Mouse (Mus musculus) limb, embryonic 11.5 days (tissue): ENCODE measurements around the gene Siglec1. TPM values are rescaled to one million over a fixed set of nuclear protein-coding genes. Genes with fewer than 3 reads are reported as not detected.

Experiments
- ATAC-seq: fragments of 200-750 bp; cut with Nextera tagmentation; 2 replicates; pipeline ENCODE4 v1.8.0; 2017; ENCODE audit warnings: low read depth; ENCODE audit not compliant: insufficient number of reproducible peaks, low FRiP score, low TSS enrichment
- DNase-seq: peaks from one replicate; pipeline ENCODE4 v3.0.0-alpha.2; 2015; ENCODE audit warnings: low spot score
- H3K27ac ChIP-seq: fragments of 300-500 bp; sonication (generic); replicated peaks from 2 replicates; pipeline ENCODE4 v1.5.1; 2014; ENCODE audit warnings: low read depth, mild to moderate bottlenecking, low read length
- H3K27me3 ChIP-seq: fragments of 300-500 bp; sonication (generic); 2 replicates; pipeline ENCODE4 v1.6.1; 2014; ENCODE audit warnings: mild to moderate bottlenecking, low read length, mixed read lengths; ENCODE audit not compliant: control insufficient read depth, insufficient read depth
- H3K36me3 ChIP-seq: fragments of 300-500 bp; sonication (generic); 2 replicates; pipeline ENCODE4 v1.6.1; 2014; ENCODE audit warnings: mild to moderate bottlenecking, low read length, moderate library complexity, mixed read lengths; ENCODE audit not compliant: control insufficient read depth, insufficient read depth
- H3K4me1 ChIP-seq: fragments of 300-500 bp; sonication (generic); 2 replicates; pipeline ENCODE4 v1.6.1; 2014; ENCODE audit warnings: low read length, mixed read lengths; ENCODE audit not compliant: control insufficient read depth, insufficient read depth
- H3K4me2 ChIP-seq: fragments of 300-500 bp; sonication (generic); 2 replicates; pipeline ENCODE4 v1.6.1; 2014; ENCODE audit warnings: low read depth, mild to moderate bottlenecking, moderate library complexity; ENCODE audit not compliant: severe bottlenecking
- H3K4me3 ChIP-seq: fragments of 300-500 bp; sonication (generic); 2 replicates; pipeline ENCODE4 v1.5.1; 2014; ENCODE audit warnings: low read depth, low read length
- H3K9ac ChIP-seq: fragments of 300-500 bp; sonication (generic); 2 replicates; pipeline ENCODE4 v1.6.1; 2014; ENCODE audit warnings: mild to moderate bottlenecking, low read length
- H3K9me3 ChIP-seq: fragments of 300-500 bp; sonication (generic); 2 replicates; pipeline ENCODE4 v1.6.1; 2016; ENCODE audit warnings: low read length; ENCODE audit not compliant: control insufficient read depth
- WGBS: fragments of 180-500 bp; shearing (Covaris S2); extraction: QIAGEN DNeasy Blood & Tissue Kit; methylation state at CpG from one replicate; pipeline ENCODE4 v1.1.7; 2014; 5-methylcytosine and 5-hydroxymethylcytosine counted together
- polyA plus RNA-seq: library from polyadenylated mRNA; unstranded; fragments of >200 nt; fragmentation: Nextera tagmentation; extraction: Ambion mirVana; gene quantifications from 2 replicates; pipeline ENCODE4 v1.2.1, GENCODE M21; 2014

The Siglec1 gene
- polyA plus RNA-seq, 1 experiment from 2014 or later, result 0.07 TPM

GRCm38 (mm10) chr2:131089634-131090033 is 3.1 kb upstream of the Siglec1 start:
- no peaks in the 10 kb centered on the region for H3K9me3 ChIP-seq
- 91% methylated on average over 1 of the region's 1 CpGs for WGBS
- no peak overlapping the region for H3K4me2 ChIP-seq

GRCm38 (mm10) chr2:131088581-131088980 is 2.0 kb upstream of the Siglec1 start:
- WGBS, result 87% methylated on average over 4 of the region's 4 CpGs
- Histone ChIP-seq H3K9me3 (no peaks in the 10 kb centered on the region), H3K9ac (no peak overlapping the region), H3K36me3 (no peaks in the 10 kb centered on the region), H3K27ac (no peak overlapping the region), H3K27me3 (no peaks in the 10 kb centered on the region), H3K4me2 (no peak overlapping the region), H3K4me3 (no peak overlapping the region), H3K4me1 (no peaks in the 10 kb centered on the region)
- DNase-seq (no peak), ATAC-seq (no peak)

More at GRCm38 (mm10) chr2:131089634-131090033, 3.1 kb upstream of the Siglec1 start:
- H3K27me3 ChIP-seq, result no peaks in the 10 kb centered on the region
- ATAC-seq, result no peak
- DNase-seq, result no peak
- H3K4me1 ChIP-seq, result no peaks in the 10 kb centered on the region
- no peaks in the 10 kb centered on the region for H3K36me3 ChIP-seq
- no peak overlapping the region for H3K27ac ChIP-seq
- no peak overlapping the region for H3K9ac ChIP-seq
- no peak overlapping the region for H3K4me3 ChIP-seq

- Histone ChIP-seq H3K9ac (no peak overlapping the region), H3K4me3 (no peak overlapping the region), H3K4me2 (no peak overlapping the region), H3K4me1 (no peaks in the 10 kb centered on the region), H3K27ac (no peak overlapping the region), H3K36me3 (no peaks in the 10 kb centered on the region), H3K9me3 (no peaks in the 10 kb centered on the region), H3K27me3 (no peaks in the 10 kb centered on the region)
- 91% methylated on average over 4 of the region's 4 CpGs for WGBS
- no peak for DNase-seq
- ATAC-seq, result no peak
These were observed 2.4 kb downstream of the Siglec1 start for GRCm38 (mm10) chr2:131084206-131084605.

GRCm38 (mm10) chr2:131080507-131080906 is 6.1 kb downstream of the Siglec1 start:
- DNase-seq (no peak), ATAC-seq (no peak)
- Histone ChIP-seq H3K9ac (no peak overlapping the region), H3K4me1 (0 out of 2 replicates have a peak, but pooled peaks cover 2% of the 10 kb centered on the region), H3K27ac (no peak overlapping the region), H3K36me3 (no peaks in the 10 kb centered on the region), H3K4me2 (no peak overlapping the region), H3K9me3 (no peaks in the 10 kb centered on the region), H3K27me3 (no peaks in the 10 kb centered on the region), H3K4me3 (no peak overlapping the region)
- 81% methylated on average over 5 of the region's 5 CpGs for WGBS

- no peak overlapping the region for H3K4me3 ChIP-seq
- no peak for DNase-seq
- H3K4me2 ChIP-seq, result no peak overlapping the region
- WGBS, result 88% methylated on average over 10 of the region's 10 CpGs
- H3K4me1 ChIP-seq, result 0 out of 2 replicates have a peak, but pooled peaks cover 2% of the 10 kb centered on the region
- no peak overlapping the region for H3K9ac ChIP-seq
- no peaks in the 10 kb centered on the region for H3K27me3 ChIP-seq
- no peaks in the 10 kb centered on the region for H3K9me3 ChIP-seq
- no peaks in the 10 kb centered on the region for H3K36me3 ChIP-seq
- no peak overlapping the region for H3K27ac ChIP-seq
- no peak for ATAC-seq
These were observed 14.0 kb downstream of the Siglec1 start for GRCm38 (mm10) chr2:131072536-131072935.

GRCm38 (mm10) chr2:131067481-131067880 is 19.1 kb downstream of the Siglec1 start:
- ATAC-seq (no peak), DNase-seq (no peak)
- H3K4me3 ChIP-seq, result no peak overlapping the region
- H3K36me3 ChIP-seq, result no peaks in the 10 kb centered on the region
- peaks cover 11% of the 10 kb centered on the region for H3K27me3 ChIP-seq
- H3K27ac ChIP-seq, result no peak overlapping the region
- H3K4me2 ChIP-seq, result no peak overlapping the region
- H3K4me1 ChIP-seq, result no peaks in the 10 kb centered on the region
- no peaks in the 10 kb centered on the region for H3K9me3 ChIP-seq
- 79% methylated on average over 6 of the region's 6 CpGs for WGBS
- no peak overlapping the region for H3K9ac ChIP-seq

- Histone ChIP-seq H3K4me3 (no peak overlapping the region), H3K27me3 (peaks cover 15% of the 10 kb centered on the region), H3K4me2 (no peak overlapping the region), H3K36me3 (no peaks in the 10 kb centered on the region), H3K27ac (no peak overlapping the region), H3K4me1 (no peaks in the 10 kb centered on the region), H3K9ac (no peak overlapping the region), H3K9me3 (no peaks in the 10 kb centered on the region)
- no peak for DNase-seq
- no peak for ATAC-seq
- 74% methylated on average over 9 of the region's 9 CpGs for WGBS
These were observed 20.2 kb downstream of the Siglec1 start for GRCm38 (mm10) chr2:131066342-131066741.

GRCm38 (mm10) chr2:131063404-131063864 is 23.1 kb downstream of the Siglec1 start, which contains the start of gene Adam33:
Gene Adam33, minus strand, starts transcription at chr2:131063814.
- Histone ChIP-seq H3K27ac (no peak within 1 kb of the TSS), H3K27me3 (peaks cover 15% of the 10 kb centered on the region), H3K9ac (0 out of 2 replicates have a peak within 1 kb of the TSS, but pooled peaks have one; percentile 23), H3K36me3 (no peaks in the 10 kb centered on the region), H3K4me1 (0 out of 2 replicates have a peak, but pooled peaks cover 7% of the 10 kb centered on the region), H3K4me2 (peak within 1 kb of the TSS; percentile 53), H3K9me3 (no peaks in the 10 kb centered on the region), H3K4me3 (peak within 1 kb of the TSS; percentile 24)
- ATAC-seq, result no peak
- DNase-seq, result peak; percentile 50
- WGBS, result 1% methylated on average over 16 of the region's 27 CpGs

DNA sequence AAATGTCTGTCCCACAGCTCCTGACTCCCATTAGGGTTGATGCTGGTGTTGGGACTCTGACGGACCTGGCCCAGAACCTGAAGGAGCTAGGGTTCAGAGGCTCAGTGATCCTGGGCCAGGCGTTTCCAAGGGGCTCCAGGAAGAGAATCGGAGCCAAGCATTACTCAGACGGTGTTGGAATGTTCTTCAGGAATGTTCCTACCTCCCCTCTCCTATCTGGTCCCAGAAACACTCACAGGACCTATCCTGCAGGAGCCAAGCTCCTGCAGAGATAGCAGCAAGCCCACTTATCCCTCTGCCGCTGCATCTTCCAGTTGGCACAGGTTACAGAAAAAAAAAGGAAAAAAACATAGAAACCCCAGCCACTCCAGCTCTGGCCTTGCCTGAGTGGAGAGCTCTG is 25.0 kb downstream of the Siglec1 start:
- DNase-seq (no peak), ATAC-seq (no peak)
- Histone ChIP-seq H3K27me3 (peaks cover 15% of the 10 kb centered on the region), H3K4me3 (no peak overlapping the region), H3K4me1 (0 out of 2 replicates have a peak, but pooled peaks cover 7% of the 10 kb centered on the region), H3K9me3 (no peaks in the 10 kb centered on the region), H3K36me3 (no peaks in the 10 kb centered on the region), H3K9ac (no peak overlapping the region), H3K4me2 (no peak overlapping the region), H3K27ac (no peak overlapping the region)
- WGBS, result 77% methylated on average over 5 of the region's 5 CpGs
